Mouse (Mus musculus): ENCODE measurements around the gene Ube3b. TPM values are rescaled to one million over a fixed set of nuclear protein-coding genes. Genes with fewer than 3 reads are reported as not detected.

The Ube3b gene
- total RNA-seq, 2 experiments from 2014 or later, result 71.8 to 79.6 TPM

GRCm38 (mm10) chr5:114413067-114413735 lies 32.8 kb downstream of the Ube3b start:
- DNase-seq (ENCODE audit: extremely low spot score in 1 of 2, low spot score in 2 of 2), result no peak
- intact Hi-C loops (cut with DNase I), result no loop called here

GRCm38 (mm10) chr5:114415606-114416005 lies 35.2 kb downstream of the Ube3b start:
- DNase-seq (ENCODE audit: extremely low spot score in 1 of 2, low spot score in 2 of 2), result no peak
- intact Hi-C loops (cut with DNase I), result no loop called here

- intact Hi-C loops (cut with DNase I), result no loop called here
Observed at GRCm38 (mm10) chr5:114416855-114417254, 36.4 kb downstream of the Ube3b start.

GRCm38 (mm10) chr5:114418541-114418940 lies 38.1 kb downstream of the Ube3b start:
- intact Hi-C loops (cut with DNase I), result no loop called here
- no peak for DNase-seq (ENCODE audit: extremely low spot score in 1 of 2, low spot score in 2 of 2)

More at GRCm38 (mm10) chr5:114416855-114417254, 36.4 kb downstream of the Ube3b start:
- DNase-seq (ENCODE audit: extremely low spot score in 1 of 2, low spot score in 2 of 2), result no peak

GRCm38 (mm10) chr5:114421561-114422298 lies 41.3 kb downstream of the Ube3b start:
- no peak for DNase-seq (ENCODE audit: extremely low spot score in 1 of 2, low spot score in 2 of 2)
- intact Hi-C loops (cut with DNase I), result no loop called here

GRCm38 (mm10) chr5:114422591-114422990 lies 42.2 kb downstream of the Ube3b start:
- intact Hi-C loops (cut with DNase I), result no loop called here
- no peak for DNase-seq (ENCODE audit: extremely low spot score in 1 of 2, low spot score in 2 of 2)

- DNase-seq (ENCODE audit: extremely low spot score in 1 of 2, low spot score in 2 of 2), result no peak
- intact Hi-C loops (cut with DNase I), result no loop called here
Observed at GRCm38 (mm10) chr5:114423961-114424360, 43.6 kb downstream of the Ube3b start.

- peak in 1 of 2 experiments; percentile 63 for DNase-seq (ENCODE audit: extremely low spot score in 1 of 2, low spot score in 2 of 2)
- intact Hi-C loops (cut with DNase I), result no loop called here
Observed at GRCm38 (mm10) chr5:114426732-114427131, 46.3 kb downstream of the Ube3b start.

- DNase-seq (ENCODE audit: extremely low spot score in 1 of 2, low spot score in 2 of 2), result no peak
- intact Hi-C loops (cut with DNase I), result no loop called here
Observed at GRCm38 (mm10) chr5:114428621-114429020, 48.2 kb downstream of the Ube3b start.

GRCm38 (mm10) chr5:114429781-114430180 lies 49.4 kb downstream of the Ube3b start:
- DNase-seq (ENCODE audit: extremely low spot score in 1 of 2, low spot score in 2 of 2), result no peak
- intact Hi-C loops (cut with DNase I), result no loop called here

GRCm38 (mm10) chr5:114434359-114434758 lies 54.0 kb downstream of the Ube3b start:
- no peak for DNase-seq (ENCODE audit: extremely low spot score in 1 of 2, low spot score in 2 of 2)

GRCm38 (mm10) chr5:114435588-114435987 lies 55.2 kb downstream of the Ube3b start:
- no peak for DNase-seq (ENCODE audit: extremely low spot score in 1 of 2, low spot score in 2 of 2)
- intact Hi-C loops (cut with DNase I), result no loop called here

More at GRCm38 (mm10) chr5:114434359-114434758, 54.0 kb downstream of the Ube3b start:
- intact Hi-C loops (cut with DNase I), result no loop called here

- intact Hi-C loops (cut with DNase I), result no loop called here
- DNase-seq (ENCODE audit: extremely low spot score in 1 of 2, low spot score in 2 of 2), result peak; percentile 99
Observed at GRCm38 (mm10) chr5:114443566-114444367, 63.4 kb downstream of the Ube3b start, which contains the start of the genes Mmab and Mvk. Gene Mmab, minus strand, starts transcription at chr5:114444060. Gene Mvk, plus strand, starts transcription at chr5:114444269.

- intact Hi-C loops (cut with DNase I), result no loop called here
- no peak for DNase-seq (ENCODE audit: extremely low spot score in 1 of 2, low spot score in 2 of 2)
Observed at GRCm38 (mm10) chr5:114444368-114444692, 63.9 kb downstream of the Ube3b start.

- intact Hi-C loops (cut with DNase I), result no loop called here
- DNase-seq (ENCODE audit: extremely low spot score in 1 of 2, low spot score in 2 of 2), result no peak
Observed at GRCm38 (mm10) chr5:114449011-114449410, 68.6 kb downstream of the Ube3b start.

- intact Hi-C loops (cut with DNase I), result no loop called here
- DNase-seq (ENCODE audit: extremely low spot score in 1 of 2, low spot score in 2 of 2), result no peak
Observed at GRCm38 (mm10) chr5:114456287-114456686, 75.9 kb downstream of the Ube3b start.

- DNase-seq (ENCODE audit: extremely low spot score in 1 of 2, low spot score in 2 of 2), result no peak
- intact Hi-C loops (cut with DNase I), result no loop called here
Observed at GRCm38 (mm10) chr5:114456995-114457605, 76.7 kb downstream of the Ube3b start.

- intact Hi-C loops (cut with DNase I), result loop anchor here (5.0 kb wide), 2 partner anchors 106 to 146 kb away; partner anchors contain the start of gene Fam222a
- DNase-seq (ENCODE audit: extremely low spot score in 1 of 2, low spot score in 2 of 2), result peak; percentile 69 to 89
Observed at GRCm38 (mm10) chr5:114461238-114461637, 80.8 kb downstream of the Ube3b start.
